Mouse (Mus musculus): ENCODE data around the gene Calm1. TPM values are rescaled to one million over a fixed set of nuclear protein-coding genes. Genes with fewer than 3 reads are reported as not detected.

Gene Calm1
- total and polyA plus RNA-seq, 3 experiments: 524 to 3,339 (median 602) TPM

- Histone ChIP-seq H3K27ac (ENCODE audit: control insufficient read depth, low read depth, low read length) (no peak overlapping the region), H3K27me3 (ENCODE audit: control insufficient read depth in 1 of 2, insufficient read depth in 2 of 2, low read length in 2 of 2) (no peaks in the 10 kb centered on the region), H3K79me2 (ENCODE audit: control insufficient read depth, insufficient read depth, low read length, poor library complexity) (no peaks in the 10 kb centered on the region), H3K4me1 (ENCODE audit: control insufficient read depth in 1 of 2, insufficient read depth in 2 of 2, low read length in 2 of 2) (peaks cover 0 to 3% of the 10 kb centered on the region in 2 experiments; a peak in 1 of 4 replicates), H3K9me3 (replicated peaks; ENCODE audit: insufficient read depth, low read length) (no peaks in the 10 kb centered on the region), H3K36me3 (ENCODE audit: control insufficient read depth in 1 of 2, insufficient read depth in 2 of 2, low read length in 2 of 2) (no peaks in the 10 kb centered on the region), H3K4me3 (ENCODE audit: control insufficient read depth in 1 of 2, insufficient read depth in 1 of 2, low read depth in 2 of 2, low read length in 2 of 2) (no peak overlapping the region), H3K9ac (ENCODE audit: control insufficient read depth, low read depth, low read length, poor library complexity, severe bottlenecking) (no peak overlapping the region)
- TF ChIP-seq JUND (IDR thresholded peaks at IDR 0.05; ENCODE audit: low read depth, low read length) (no peak), POLR2A (IDR thresholded peaks at IDR 0.05; ENCODE audit: control insufficient read depth in 1 of 2, insufficient read depth in 1 of 2, low read depth in 1 of 2, low read length in 2 of 2, poor library complexity in 1 of 2) (no peak), USF2 (IDR thresholded peaks at IDR 0.05; ENCODE audit: borderline replicate concordance in 1 of 2, insufficient read depth in 1 of 2, low read depth in 1 of 2, low read length in 2 of 2) (no peak)
- peak; percentile 39 for DNase-seq (ENCODE audit: low read depth, low spot score)
Observed at GRCm38 (mm10) chr12:100220012-100220411, 20.8 kb downstream of the Calm1 start.

- Histone ChIP-seq H3K36me3 (ENCODE audit: control insufficient read depth in 1 of 2, insufficient read depth in 2 of 2, low read length in 2 of 2) (no peaks in the 10 kb centered on the region), H3K9me3 (replicated peaks; ENCODE audit: insufficient read depth, low read length) (no peaks in the 10 kb centered on the region), H3K4me3 (ENCODE audit: control insufficient read depth in 1 of 2, insufficient read depth in 1 of 2, low read depth in 2 of 2, low read length in 2 of 2) (no peak overlapping the region), H3K9ac (ENCODE audit: control insufficient read depth, low read depth, low read length, poor library complexity, severe bottlenecking) (no peak overlapping the region), H3K27ac (ENCODE audit: control insufficient read depth, low read depth, low read length) (no peak overlapping the region), H3K79me2 (ENCODE audit: control insufficient read depth, insufficient read depth, low read length, poor library complexity) (no peaks in the 10 kb centered on the region), H3K27me3 (ENCODE audit: control insufficient read depth in 1 of 2, insufficient read depth in 2 of 2, low read length in 2 of 2) (no peaks in the 10 kb centered on the region), H3K4me1 (ENCODE audit: control insufficient read depth in 1 of 2, insufficient read depth in 2 of 2, low read length in 2 of 2) (peaks cover 0 to 3% of the 10 kb centered on the region in 2 experiments; a peak in 1 of 4 replicates)
- no peak for DNase-seq (ENCODE audit: low read depth, low spot score)
- TF ChIP-seq CHD2 (IDR thresholded peaks at IDR 0.05; ENCODE audit: low read length) (no peak), SIN3A (IDR thresholded peaks at IDR 0.05; ENCODE audit: low read length) (no peak), USF2 (IDR thresholded peaks at IDR 0.05; ENCODE audit: borderline replicate concordance in 1 of 2, insufficient read depth in 1 of 2, low read depth in 1 of 2, low read length in 2 of 2) (no peak), CHD1 (IDR thresholded peaks at IDR 0.05; ENCODE audit: low read depth, low read length) (no peak), MYB (IDR thresholded peaks at IDR 0.05; ENCODE audit: low read depth, low read length) (no peak), NRF1 (IDR thresholded peaks at IDR 0.05; ENCODE audit: insufficient read depth, low read depth, low read length, poor library complexity, severe bottlenecking) (no peak), UBTF (IDR thresholded peaks at IDR 0.05; ENCODE audit: borderline replicate concordance, insufficient read depth, low read depth, low read length) (no peak), POLR2AphosphoS2 (IDR thresholded peaks at IDR 0.05; ENCODE audit: low read length) (no peak), KAT2A (conservative IDR thresholded peaks at IDR 0.05; ENCODE audit: low read depth, low read length) (no peak), NELFE (IDR thresholded peaks at IDR 0.05; ENCODE audit: low read depth, low read length) (no peak), EP300 (IDR thresholded peaks at IDR 0.05; ENCODE audit: low read depth in 1 of 2, low read length in 2 of 2) (no peak), ELF1 (IDR thresholded peaks at IDR 0.05; ENCODE audit: low read depth, low read length) (no peak), MAZ (IDR thresholded peaks at IDR 0.05; ENCODE audit: low read depth, low read length) (no peak), E2F4 (IDR thresholded peaks at IDR 0.05; ENCODE audit: borderline replicate concordance, low read depth, low read length) (no peak)
Observed at GRCm38 (mm10) chr12:100221608-100222321, 22.5 kb downstream of the Calm1 start.

Data from MEL (cell line).